In genomic region chr9:57420321-57421120, GRCm38 (mm10) we compare ENCODE assay signal across 8 mouse cellular contexts. TPM values are rescaled to one million over a fixed set of nuclear protein-coding genes. Genes with fewer than 3 reads are reported as not detected.
A peak's percentile ranks its signal among the peaks of the same experiment; 100 is the strongest.
DNase-seq lines count a peak whose midpoint lies in the region; ATAC-seq and TF ChIP-seq lines count a peak whose summit lies in the region.

No protein-coding gene starts in this region.

- peak; percentile 96 for DNase-seq in heart, postnatal 4 days
- peak; percentile 85 to 89 for DNase-seq in layer of hippocampus, adult 8-10 months (ENCODE audit: low spot score in 2 of 2)
- peak; percentile 89 to 91 for DNase-seq in lung, adult 18-20 months
- peak; percentile 37 for DNase-seq in thymus, postnatal 0 days (ENCODE audit: low spot score)

- TF ChIP-seq CTCF in olfactory bulb, adult 2 months (IDR thresholded peaks at IDR 0.05; ENCODE audit: insufficient read depth, low read depth, low read length) = no peak

- peak; percentile 43 for ATAC-seq in CD4-positive, CD25-positive, alpha-beta regulatory T cell, adult 4 months
- ATAC-seq in frontal cortex, adult (ENCODE audit: low TSS enrichment) = peak; percentile 76

- WGBS in olfactory bulb, adult 2 months = 42% methylated on average over 20 of the region's 20 CpGs

- peak overlapping the region; percentile 87 for H3K27ac ChIP-seq in brown adipose tissue, adult 24 weeks (replicated peaks; ENCODE audit: low read depth, low read length)
- peak overlapping the region; percentile 63 for H3K27ac ChIP-seq in olfactory bulb, adult 2 months (ENCODE audit: insufficient read depth, low read depth, low read length)

- no peak overlapping the region for H3K4me3 ChIP-seq in brown adipose tissue, adult 24 weeks (ENCODE audit: insufficient read depth, low read depth, low read length)
- no peak overlapping the region for H3K4me3 ChIP-seq in olfactory bulb, adult 2 months (ENCODE audit: insufficient read depth, low read depth, low read length)

- TF ChIP-seq POLR2A in olfactory bulb, adult 2 months (IDR thresholded peaks at IDR 0.05; ENCODE audit: insufficient read depth, low read depth, low read length) = no peak

- peaks cover 23% of the 10 kb centered on the region for H3K4me1 ChIP-seq in brown adipose tissue, adult 24 weeks (ENCODE audit: control insufficient read depth, insufficient read depth, insufficient read length, low read length)
- H3K4me1 ChIP-seq in olfactory bulb, adult 2 months (ENCODE audit: control insufficient read depth, insufficient read depth, low read length) = peaks cover 20% of the 10 kb centered on the region

RNA-seq across cellular contexts. Expression of gene Ppcdc, which starts 19.4 kb away (rescaled TPM):
- polyA plus RNA-seq in CD4-positive, CD25-positive, alpha-beta regulatory T cell, adult 4 months (2017; shearing (Covaris generic)) = 100 to 1,000 TPM; 157 to 228 TPM
- polyA plus RNA-seq in brown adipose tissue, adult 24 weeks (2012; ENCODE audit: insufficient read depth, insufficient read length, missing spikeins) = 16.5 and 22.5 TPM in 2 replicates
- total RNA-seq in heart, postnatal 4 days (2021) = 1 to 10 TPM; 8.3 TPM
- total RNA-seq in layer of hippocampus, adult 8-10 months (2022) = 10 to 100 TPM; 16.1 to 26.1 (median 23.2) TPM
- polyA plus RNA-seq in olfactory bulb, adult 2 months (2012; ENCODE audit: insufficient read depth, insufficient read length, low replicate concordance, missing spikeins) = not detected in 2 replicates
- polyA plus RNA-seq in thymus, postnatal 0 days (2015; fragmentation: Nextera tagmentation; extraction: Ambion mirVana) = 50.9 and 62.5 TPM in 2 replicates

RNA-seq across cellular contexts. Expression of gene Scamp5, which starts 47.3 kb away (rescaled TPM):
- under 1 TPM in 1 of 2 experiments, not detected in 1; 0.26 TPM for polyA plus RNA-seq in CD4-positive, CD25-positive, alpha-beta regulatory T cell, adult 4 months (2017; shearing (Covaris generic))
- polyA plus RNA-seq in brown adipose tissue, adult 24 weeks (2012; ENCODE audit: insufficient read depth, insufficient read length, missing spikeins) = 5.2 and 5.5 TPM in 2 replicates
- 10 to 100 TPM; 11.6 to 11.7 TPM for total RNA-seq in heart, postnatal 4 days (2021)
- 100 to 1,000 TPM; 361 to 395 (median 373) TPM for total RNA-seq in layer of hippocampus, adult 8-10 months (2022)
- not detected in 2 replicates for polyA plus RNA-seq in olfactory bulb, adult 2 months (2012; ENCODE audit: insufficient read depth, insufficient read length, low replicate concordance, missing spikeins)
- 3.1 and 3.5 TPM in 2 replicates for polyA plus RNA-seq in thymus, postnatal 0 days (2015; fragmentation: Nextera tagmentation; extraction: Ambion mirVana)

Comparison
In these comparisons a context has a peak if more than half of its experiments do, and no peak if none do; other contexts are left out.
1. DNase-seq: peak in every context shown above with its lines; median percentile 96 in heart, postnatal 4 days; 90 in lung, adult 18-20 months; 87 in layer of hippocampus, adult 8-10 months; 37 in thymus, postnatal 0 days.
2. RNA of gene Ppcdc, which starts 19.4 kb away (polyA plus RNA-seq): 157 to 228 TPM in CD4-positive, CD25-positive, alpha-beta regulatory T cell, adult 4 months, 50.9 to 62.5 TPM in thymus, postnatal 0 days and 16.5 to 22.5 TPM in brown adipose tissue, adult 24 weeks; not detected in olfactory bulb, adult 2 months; every median in the first group is over 10 times any median in the second.